Mouse (Mus musculus) mature B cell (primary cell): ENCODE measurements around the gene Tas2r131.
"Not testable (repeated sequence)": the region's sequence is repeated elsewhere in the genome, so short reads cannot be mapped to it uniquely, and the experiment has no call there.

Experiments
- in situ Hi-C: fragments of 300-500 bp; cut with MboI; formaldehyde crosslinking; loops from 2 replicates; pipeline ENCODE4 v1.14.3; 2019

The Tas2r131 gene

DNA sequence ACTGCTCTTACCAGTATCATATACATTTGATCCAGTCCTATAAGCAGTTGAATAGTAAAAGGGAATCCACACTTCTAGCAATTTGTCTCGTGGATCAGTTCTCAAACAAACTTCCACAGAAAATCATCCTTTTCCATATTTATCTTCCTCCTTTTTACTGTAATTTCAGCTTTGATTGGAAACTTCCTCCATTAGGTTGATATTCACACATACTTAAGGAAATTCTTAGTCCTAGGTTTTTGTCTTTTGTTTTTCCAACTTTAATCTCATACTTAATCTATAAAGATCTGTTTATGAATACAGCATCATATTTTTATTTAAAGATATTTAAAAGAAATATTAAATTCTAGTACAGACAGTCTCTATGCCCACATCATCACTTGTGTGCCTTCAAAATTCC, at the start of gene Tas2r131:
Tas2r131 (minus strand) TSS at position 101 of the 400 bp plus-strand sequence.
- in situ Hi-C loops: no loop called here

DNA sequence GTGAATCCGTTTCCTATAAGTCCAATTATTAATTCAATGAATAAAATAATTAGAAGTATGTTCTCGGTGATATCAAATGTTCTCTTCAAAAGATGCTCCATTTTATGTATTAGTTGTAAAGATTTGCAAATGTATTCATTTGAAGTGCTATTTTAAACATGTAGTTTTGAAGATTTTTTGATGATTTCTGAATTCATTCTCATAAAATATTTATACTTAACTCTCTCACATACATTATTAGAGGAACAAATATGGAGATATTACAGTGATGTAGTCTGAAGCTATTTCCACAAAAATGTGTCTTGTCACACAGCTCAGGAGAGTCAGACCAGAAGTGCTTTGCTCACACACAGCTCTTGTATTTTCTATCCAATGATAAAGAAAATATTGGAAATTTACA, 23.1 kb upstream of the Tas2r131 start, which contains the start of gene Tas2r109:
Tas2r109 (minus strand) TSS at position 101 of the 400 bp plus-strand sequence.
- in situ Hi-C loops: no loop called here

DNA sequence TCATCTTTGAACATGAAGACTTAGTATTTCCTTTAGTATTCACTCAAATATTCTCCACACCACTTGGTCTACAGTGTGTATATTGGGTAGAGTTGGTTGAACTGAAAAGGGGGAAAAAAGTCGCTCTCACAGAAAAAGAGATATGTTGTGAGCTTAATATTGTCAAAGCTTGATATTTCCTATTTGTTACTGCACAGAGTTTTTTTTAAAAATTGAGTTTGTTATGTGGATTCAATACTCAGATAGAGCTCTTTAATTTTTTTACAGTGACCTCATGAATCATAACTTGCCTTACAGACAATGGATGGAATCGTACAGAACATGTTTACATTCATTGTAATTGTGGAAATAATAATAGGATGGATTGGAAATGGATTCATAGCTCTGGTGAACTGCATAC, 6.9 kb downstream of the Tas2r131 start, which contains the start of gene Tas2r129:
Tas2r129 (plus strand) TSS at position 301 of the 400 bp plus-strand sequence.
- in situ Hi-C loops: no loop called here

DNA sequence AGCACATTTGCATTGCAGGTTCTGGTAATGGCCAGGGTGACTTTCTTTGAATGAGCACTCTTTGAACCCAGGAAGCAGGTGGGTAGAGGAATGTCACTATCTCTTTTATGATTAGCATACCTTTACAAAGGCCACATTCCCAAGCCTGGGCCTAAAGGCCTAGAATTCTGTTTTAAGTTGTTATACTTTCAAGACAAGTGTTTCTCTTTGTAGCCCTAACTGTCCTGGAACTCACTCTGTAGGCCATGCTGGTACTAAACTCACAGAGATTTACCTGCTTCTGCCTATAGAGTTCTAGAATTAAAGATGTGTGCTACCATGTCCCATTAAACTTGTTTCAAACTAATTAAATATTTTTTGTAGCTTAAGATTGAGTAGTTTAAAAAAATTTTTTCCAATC, 16.3 kb downstream of the Tas2r131 start:
- in situ Hi-C loops: not testable (repeated sequence)

DNA sequence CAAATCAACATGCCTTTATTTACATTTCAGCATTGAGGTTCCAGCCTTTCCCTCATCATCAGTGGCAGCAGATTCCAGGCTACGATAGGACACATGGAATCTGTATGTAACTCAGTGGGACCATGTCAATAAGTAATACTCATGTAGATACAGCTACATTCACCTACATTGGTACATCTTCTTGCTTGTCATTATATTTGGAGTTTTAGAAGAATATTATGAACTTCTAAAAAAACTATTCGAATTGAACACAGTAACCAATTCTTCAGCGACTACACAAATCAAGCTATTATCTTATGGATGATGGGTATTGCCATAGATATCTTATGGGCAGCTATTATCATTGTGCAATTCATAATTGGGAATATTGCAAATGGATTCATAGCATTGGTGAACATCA, 48.4 kb downstream of the Tas2r131 start, which contains the start of gene Tas2r125:
Tas2r125 (plus strand) TSS at position 301 of the 400 bp plus-strand sequence.
- in situ Hi-C loops: no loop called here
